Mouse (Mus musculus): ENCODE measurements around the gene Miga1.

Miga1 gene

GRCm38 (mm10) chr3:152287810-152288209, 52.4 kb downstream of the Miga1 start:
- no peak for DNase-seq (ENCODE audit: extremely low spot score)

GRCm38 (mm10) chr3:152284759-152285158, 55.4 kb downstream of the Miga1 start:
- DNase-seq (ENCODE audit: extremely low spot score): no peak

GRCm38 (mm10) chr3:152284306-152284705, 55.9 kb downstream of the Miga1 start:
- no peak for DNase-seq (ENCODE audit: extremely low spot score)

DNA sequence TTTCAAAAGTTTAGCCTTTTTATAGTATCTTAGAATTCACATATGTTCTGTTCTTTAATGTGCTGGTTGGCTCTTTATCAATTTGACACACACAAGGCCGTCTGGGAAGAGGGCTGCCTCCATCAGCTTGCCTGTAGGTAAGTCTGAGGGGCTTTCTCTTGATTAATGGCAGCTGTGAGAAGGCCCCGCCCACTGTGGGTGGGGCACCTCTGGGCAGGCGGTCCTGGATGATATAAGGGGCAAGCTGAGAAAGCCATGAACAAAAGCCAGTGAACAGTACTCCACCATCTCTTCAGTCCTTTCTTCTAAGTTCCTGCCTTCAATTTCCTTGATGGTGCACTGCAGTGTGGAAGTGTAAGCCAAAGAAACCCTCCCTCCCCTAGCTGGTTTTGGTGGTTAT, 58.1 kb downstream of the Miga1 start:
- DNase-seq (ENCODE audit: extremely low spot score): no peak

GRCm38 (mm10) chr3:152278431-152278830, 61.8 kb downstream of the Miga1 start:
- DNase-seq (ENCODE audit: extremely low spot score): no peak

DNA sequence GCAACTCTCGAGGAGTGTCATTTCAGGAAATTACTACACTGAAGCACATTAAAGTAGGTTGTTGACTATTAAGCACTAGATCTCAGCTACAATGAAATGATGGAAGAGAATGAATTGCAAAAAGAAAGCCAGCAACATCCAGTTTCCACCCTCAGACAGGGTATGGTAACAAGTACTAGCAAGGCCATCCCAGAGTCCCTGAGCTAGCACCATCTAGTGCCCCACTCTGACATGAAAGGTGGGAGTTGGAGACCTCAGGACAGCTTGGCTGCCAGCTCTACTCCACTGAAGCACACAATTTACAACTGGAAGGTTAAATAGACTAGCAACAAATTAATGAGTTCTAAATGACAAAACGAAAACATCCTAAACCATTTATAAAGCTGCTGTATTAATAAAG, 62.3 kb downstream of the Miga1 start:
- no peak for DNase-seq (ENCODE audit: extremely low spot score)

- no peak for DNase-seq (ENCODE audit: extremely low spot score)
Observed at GRCm38 (mm10) chr3:152276935-152277334, 63.3 kb downstream of the Miga1 start.

DNA sequence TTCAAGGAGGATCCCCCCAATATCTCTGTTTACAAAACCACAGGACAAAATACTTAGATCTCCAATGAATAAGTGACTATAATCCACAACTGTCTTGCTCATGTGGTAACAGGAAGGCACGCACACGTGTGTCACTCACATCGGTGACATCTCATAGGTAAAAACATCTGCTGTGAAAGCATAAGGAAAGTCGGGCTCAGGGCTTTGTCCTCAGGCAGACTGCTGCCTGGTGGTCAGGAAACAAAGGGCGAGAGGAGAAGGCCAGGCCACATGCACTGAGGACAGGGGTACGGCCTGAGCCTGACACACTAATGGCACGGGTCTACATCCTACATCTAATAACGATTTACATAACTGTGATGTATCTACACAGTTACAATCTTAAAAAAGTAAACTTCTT, 65.2 kb downstream of the Miga1 start:
- no peak for DNase-seq (ENCODE audit: extremely low spot score)

DNA sequence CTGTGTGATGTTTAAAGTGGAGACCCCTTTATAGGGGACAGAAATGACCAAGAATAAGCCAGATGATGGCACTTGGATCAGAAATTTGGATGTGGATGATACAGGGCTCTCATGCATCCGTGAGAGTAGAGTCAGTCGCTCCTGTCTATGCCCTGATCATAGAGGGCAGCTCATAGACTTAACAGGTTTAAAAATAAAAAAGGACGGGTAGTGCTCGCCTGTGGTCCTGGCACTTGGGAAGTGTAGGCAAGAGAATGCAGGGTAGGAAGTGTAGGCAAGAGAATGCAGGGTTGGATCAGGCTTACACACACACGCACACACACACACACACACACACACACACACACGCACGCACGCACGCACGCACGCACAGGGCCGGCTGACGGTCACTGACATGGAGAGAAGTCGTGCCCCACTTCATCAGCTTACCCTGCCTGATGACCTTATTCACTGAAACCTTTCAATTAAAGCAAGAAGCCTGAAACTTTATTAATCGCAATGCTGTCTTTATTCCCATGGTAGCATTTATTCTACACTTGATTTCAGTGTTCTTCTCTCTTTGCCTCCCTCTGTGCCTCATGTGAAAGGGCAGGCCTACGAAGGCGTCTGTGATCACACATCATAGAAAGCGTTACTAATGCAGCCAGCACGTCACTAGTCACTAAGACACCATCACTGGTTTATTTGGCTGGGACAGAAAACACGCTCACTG, 67.1 kb downstream of the Miga1 start:
- DNase-seq (ENCODE audit: extremely low spot score): no peak

- no peak for DNase-seq (ENCODE audit: extremely low spot score)
Observed at GRCm38 (mm10) chr3:152271876-152272275, 68.3 kb downstream of the Miga1 start.

GRCm38 (mm10) chr3:152271071-152271710, 69.0 kb downstream of the Miga1 start:
- DNase-seq (ENCODE audit: extremely low spot score): no peak

GRCm38 (mm10) chr3:152268099-152268498, 72.1 kb downstream of the Miga1 start:
- DNase-seq (ENCODE audit: extremely low spot score): no peak

DNA sequence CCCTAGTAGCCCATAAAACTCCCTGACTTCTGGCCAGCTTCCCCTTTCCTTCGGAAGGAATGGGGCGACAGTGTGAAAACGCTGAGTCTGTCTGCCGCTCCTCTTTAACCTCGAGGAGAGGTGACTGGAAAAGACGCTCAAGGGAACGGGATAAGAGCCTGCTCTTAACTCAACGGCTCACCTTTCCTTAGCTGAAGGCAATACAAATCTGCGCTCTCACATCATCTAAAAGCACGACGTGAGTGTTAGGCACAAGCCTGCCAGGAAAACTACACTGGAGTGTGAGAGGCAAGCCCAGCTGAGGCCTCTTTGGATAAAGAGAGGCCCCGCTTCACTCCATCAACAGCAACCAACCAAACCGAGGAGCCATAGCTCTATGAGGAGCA, 74.2 kb downstream of the Miga1 start, which contains the start of gene Nexn:
TSS of gene Nexn (minus strand) at position 315 of the 386 bp plus-strand sequence.
- no peak for DNase-seq (ENCODE audit: extremely low spot score)

- peak; percentile 77 for DNase-seq (ENCODE audit: extremely low spot score)
Observed at GRCm38 (mm10) chr3:152265351-152266035, 74.7 kb downstream of the Miga1 start.

DNA sequence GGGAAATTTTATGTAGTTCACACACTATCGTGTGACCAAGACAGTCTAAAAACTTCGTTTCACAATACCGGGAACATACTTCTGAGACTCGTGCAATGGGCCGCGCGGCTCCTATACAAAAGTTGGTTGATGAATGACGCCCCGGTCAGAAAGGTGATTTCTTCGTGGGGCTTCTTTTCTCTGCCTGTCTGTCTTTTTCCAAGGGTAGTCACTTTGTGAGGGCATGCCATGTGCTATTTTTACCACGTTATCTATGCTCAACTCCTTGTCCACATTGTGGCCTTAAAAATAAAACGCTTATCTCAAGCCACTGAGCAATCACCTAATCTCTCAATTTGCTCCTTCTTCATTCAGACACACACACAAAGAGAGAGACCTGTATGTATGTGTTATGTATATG, 75.4 kb downstream of the Miga1 start:
- no peak for DNase-seq (ENCODE audit: extremely low spot score)

DNA sequence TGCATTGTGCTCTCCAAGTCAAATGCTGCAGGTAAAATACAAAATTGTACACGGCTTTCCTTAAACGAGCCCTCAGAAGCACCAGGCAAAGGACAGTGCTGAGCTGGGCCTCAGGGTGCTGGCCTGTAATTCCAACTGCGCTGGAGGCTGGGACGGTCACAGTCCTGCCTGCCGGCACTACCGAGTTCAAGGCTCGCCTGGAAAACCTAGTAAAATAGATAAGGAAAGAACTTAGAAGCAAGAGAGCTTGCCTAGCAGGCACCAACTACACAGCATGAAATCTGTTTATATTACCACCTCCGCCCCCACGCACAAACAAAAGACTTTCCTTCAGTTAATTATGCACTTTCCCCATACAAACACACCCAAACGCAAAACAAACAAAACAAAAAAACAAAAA, 75.8 kb downstream of the Miga1 start:
- no peak for DNase-seq (ENCODE audit: extremely low spot score)

DNA sequence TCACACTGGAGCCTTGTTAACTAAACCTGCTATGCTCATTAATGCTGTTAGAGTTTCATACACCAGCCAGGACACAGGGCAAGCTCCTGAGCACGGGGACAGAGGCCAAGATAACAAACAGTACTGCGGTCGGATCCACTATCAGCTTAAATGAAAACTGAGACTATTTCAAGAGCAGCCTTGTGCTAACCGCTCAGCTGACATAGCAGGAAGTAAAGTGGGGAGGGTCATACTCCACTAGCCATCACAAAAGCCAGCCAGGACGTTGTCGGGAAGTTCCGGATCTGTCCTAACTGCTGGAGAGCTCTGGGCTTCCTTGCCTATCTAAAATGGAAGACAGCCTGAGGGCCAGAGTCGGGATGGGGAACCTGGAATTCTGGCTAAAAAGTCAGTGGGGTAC, 78.3 kb downstream of the Miga1 start:
- no peak for DNase-seq (ENCODE audit: extremely low spot score)

GRCm38 (mm10) chr3:152261436-152261835, 78.8 kb downstream of the Miga1 start:
- no peak for DNase-seq (ENCODE audit: extremely low spot score)

DNA sequence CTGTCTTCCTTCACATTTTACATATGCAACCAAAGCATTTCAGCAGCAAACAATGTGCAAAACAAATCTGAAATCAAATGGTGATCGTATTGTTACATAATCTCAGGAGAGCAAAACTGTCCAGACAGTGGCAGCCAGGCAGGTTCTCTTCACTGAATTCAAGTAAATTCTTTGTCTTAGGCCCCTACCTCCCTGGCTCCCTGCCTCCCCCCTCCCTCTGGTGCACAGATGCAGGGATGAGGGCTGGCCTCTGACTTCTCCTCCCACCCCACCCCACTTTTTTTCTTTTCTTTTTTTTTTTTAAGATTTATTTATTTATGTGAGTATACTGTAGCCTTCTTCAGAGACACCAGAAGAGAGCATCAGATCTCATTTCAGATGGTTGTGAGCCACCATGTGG, 79.8 kb downstream of the Miga1 start:
- no peak for DNase-seq (ENCODE audit: extremely low spot score)

DNA sequence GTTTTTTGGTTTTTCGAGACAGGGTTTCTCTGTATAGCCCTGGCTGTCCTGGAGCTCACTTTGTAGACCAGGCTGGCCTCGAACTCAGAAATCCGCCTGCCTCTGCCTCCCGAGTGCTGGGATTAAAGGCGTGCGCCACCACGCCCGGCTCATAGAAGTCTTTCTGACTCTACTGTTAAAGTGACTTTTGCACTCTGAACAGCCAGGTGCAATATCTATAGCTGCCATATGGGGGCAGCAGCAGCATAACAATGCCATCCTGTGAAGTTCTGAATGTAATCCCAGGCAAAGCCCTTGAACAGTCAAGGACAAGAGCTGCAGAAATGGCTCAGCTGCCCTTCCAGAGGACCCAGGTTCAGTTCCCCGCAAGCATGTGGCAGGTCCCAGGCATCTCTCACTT, 80.8 kb downstream of the Miga1 start:
- DNase-seq (ENCODE audit: extremely low spot score): peak; percentile 81

DNA sequence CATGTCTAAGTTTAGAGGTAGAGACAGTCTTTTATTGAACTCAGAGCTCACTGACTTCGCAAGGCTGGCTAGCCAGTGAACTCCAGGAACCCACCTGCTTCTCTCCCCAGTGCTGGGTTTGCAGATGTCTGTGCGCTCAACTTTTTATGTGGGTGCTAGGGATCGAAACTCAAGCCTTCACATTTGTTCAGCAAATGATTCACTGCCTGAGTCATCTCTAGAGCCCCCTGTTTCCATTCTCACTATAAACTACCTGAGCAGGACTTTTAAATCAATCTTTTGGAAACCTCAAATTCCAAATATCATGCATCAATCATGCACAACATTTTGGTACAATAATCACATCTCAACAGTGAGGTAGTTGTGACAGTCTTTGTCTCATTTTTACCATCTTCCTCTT, 82.7 kb downstream of the Miga1 start:
- DNase-seq (ENCODE audit: extremely low spot score): no peak

DNA sequence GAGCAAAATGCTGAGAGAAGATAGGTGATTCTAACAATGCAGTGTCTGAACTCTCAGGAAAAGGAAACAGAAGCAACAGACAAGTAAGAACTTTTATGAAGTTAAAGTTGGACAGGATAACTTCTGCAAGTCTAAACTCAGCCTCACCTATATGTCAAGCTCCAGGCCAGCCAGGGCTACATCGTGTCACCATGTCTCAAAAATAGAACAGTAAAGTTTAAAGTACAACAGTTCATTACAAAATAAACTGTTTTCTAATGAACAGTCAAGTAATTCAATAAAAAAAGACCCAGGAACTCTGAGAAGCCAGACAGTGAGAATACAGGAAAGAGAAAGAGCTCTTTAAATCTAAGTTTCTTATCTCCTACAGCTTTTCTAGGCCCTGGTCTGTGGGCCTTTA, 89.7 kb downstream of the Miga1 start:
- no peak for DNase-seq (ENCODE audit: extremely low spot score)

DNA sequence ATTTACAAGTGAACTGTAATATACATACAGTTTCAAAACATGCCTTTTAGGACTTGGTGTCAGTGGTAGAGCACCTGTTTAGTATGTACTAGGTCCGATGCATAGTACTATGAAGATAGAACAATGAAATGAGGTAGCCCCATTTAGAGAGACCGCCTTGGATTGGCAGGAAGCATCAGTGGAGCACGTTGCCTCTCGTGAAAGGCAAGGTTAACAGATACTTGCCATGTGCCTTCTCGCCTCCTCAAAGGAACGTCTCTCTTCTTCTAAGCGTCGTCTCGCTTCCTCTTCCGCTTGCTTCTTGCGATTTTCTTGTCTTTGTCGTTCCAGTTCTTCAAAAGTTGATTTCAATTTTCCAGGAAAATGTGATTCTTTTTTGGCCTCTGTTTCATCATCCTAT, 92.5 kb downstream of the Miga1 start:
- no peak for DNase-seq (ENCODE audit: extremely low spot score)
